Mouse (Mus musculus) heart, adult 9 months (tissue): ENCODE data around the gene Dclk1.
A peak's percentile ranks its signal among the peaks of the same experiment; 100 is the strongest.

Source experiments
- DNase-seq, 2 experiments: peaks; one replicate each; pipeline ENCODE4 v3.0.0; 2022; ENCODE audit warnings: low spot score in 2 of 2

Gene Dclk1

DNA sequence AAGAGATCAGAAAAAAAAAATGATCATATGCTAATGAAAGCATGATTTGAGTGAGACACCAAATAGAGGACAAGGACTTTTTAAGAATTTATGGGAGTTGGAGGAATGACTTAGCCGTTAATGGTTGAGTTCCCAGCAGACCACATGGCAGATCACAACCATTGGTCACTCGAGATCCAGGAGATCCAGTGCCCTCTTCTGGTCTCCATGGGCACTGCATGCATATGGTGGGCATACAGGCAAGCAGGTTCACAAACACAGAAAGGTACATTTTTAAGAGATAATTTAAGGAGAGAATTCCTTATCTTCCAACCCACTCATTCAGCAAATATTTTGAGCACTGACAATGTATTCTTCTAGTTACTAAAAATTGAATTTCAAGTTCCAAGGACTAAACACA lies 207.0 kb downstream of the Dclk1 start:
- DNase-seq, result no peak

DNA sequence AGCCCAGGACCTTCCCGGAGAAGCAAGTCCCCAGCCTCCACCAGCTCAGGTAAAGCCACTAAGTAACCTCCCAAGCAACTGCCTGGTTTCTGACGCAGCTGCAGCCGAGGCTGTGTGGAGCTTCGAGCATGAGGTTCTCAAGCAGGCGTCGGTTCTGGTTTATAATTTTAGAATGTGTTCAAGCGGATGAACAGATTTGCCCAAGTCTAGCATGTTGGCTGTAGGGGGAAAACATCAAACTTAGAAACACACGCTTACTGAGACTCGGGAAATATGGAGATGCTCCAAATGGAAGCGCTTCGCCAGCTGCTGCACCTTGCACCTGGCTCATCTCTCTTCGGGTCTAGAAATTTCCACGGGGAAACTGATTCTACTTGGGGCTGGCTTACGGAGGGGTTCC lies 208.9 kb downstream of the Dclk1 start:
- no peak for DNase-seq

DNA sequence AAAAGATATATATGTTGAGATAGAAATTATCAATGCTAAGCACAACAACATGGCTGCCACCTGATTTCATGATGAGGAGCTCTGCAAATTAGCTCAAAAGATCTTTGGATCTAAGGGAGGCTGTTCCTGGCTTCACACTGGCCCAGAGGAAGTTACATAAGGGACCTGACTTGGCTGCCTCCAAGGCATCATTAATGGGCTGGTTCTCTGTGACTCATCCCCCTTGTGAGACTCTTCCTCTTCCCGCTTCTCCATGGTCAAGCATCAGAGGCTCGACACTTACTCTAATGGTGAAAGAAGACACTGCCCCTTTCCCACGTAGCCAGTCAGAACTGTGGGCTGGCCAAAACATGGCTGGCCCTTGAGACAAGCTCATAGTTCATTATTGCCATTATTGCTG lies 209.7 kb downstream of the Dclk1 start:
- peak in 1 of 2 experiments; percentile 7 for DNase-seq

DNA sequence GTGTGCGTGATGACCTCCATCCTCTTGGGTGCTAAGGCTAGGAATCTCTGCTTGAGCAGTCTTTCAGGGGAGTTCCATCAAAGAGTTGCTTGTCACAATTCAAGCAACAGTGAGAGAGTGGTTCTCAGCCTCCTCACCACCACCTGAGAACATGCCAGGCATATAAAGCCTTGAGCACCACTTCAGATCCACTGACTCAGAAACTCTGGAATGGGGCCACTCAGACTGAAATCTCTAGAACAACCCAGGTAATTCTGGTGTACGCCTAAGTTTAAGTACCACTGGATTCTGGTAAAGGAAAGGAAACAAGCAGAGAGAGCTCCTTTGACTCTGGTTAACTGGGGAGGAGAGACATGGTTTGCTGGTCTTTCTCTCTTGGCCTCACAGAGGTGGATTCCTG lies 210.3 kb downstream of the Dclk1 start:
- no peak for DNase-seq

DNA sequence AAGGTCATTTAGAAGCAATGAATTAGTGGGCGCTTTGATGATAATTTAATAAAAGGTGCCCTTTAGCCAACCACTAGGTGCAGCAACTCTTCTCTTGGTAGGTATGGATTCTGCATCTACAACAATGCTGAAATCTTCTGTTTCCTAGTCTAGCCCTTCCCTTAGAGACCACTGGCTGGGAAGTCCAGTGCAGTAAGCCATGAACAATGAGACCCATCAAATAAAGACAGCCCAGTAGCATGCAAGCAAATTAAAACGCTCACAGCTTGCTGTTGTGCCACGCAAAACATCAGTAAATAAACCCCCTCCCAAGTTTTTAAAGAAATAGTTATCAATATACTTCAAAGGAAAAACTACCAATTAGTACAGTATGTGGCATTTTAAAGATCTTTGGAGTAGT lies 218.9 kb downstream of the Dclk1 start:
- DNase-seq, result no peak

DNA sequence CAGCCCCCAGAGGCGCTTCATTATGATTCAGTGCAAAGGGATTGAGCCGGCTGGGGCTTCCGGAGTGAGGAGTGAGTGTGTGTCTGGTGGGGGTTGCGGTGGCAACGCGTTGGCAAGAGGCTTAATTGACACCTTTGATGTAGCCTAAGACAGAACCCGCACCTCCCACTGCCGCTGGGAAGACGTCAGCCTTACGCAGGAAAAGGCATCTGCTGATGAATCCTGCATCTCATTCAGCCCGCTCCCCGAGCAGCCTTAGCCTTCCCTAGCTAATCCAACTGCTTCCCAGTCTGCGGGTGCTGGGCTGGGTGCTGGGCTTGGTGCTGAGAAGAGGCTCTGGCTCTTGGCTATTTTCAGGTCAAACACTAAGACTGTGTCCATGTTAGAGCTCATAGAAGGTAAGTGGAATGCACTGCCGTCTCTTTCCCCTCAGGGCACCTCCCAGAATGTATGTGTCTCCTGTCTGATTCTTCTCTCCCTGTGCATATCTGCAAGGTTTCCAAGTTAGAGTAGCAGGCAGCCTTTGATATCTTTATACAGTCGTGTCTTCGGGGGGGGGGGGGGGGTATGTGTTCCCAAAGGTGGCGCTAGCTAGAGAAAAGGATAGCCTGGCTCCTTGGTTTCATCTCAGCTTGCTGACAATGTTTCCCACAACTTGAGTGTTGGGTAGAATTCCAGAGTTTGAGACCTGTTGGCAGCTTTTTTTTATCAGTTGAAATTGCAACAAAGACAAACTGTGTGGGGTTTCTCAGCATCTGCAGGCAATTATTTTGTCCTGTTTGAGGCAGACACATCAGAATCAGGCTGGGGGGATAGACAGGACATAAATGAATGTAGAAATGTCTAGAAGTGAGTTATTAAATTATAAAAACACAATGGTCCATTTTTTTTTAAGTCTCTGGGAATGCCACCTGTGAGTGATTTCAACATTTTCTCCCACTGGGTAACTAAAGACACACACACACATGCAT lies 219.8 kb downstream of the Dclk1 start:
- no peak for DNase-seq

DNA sequence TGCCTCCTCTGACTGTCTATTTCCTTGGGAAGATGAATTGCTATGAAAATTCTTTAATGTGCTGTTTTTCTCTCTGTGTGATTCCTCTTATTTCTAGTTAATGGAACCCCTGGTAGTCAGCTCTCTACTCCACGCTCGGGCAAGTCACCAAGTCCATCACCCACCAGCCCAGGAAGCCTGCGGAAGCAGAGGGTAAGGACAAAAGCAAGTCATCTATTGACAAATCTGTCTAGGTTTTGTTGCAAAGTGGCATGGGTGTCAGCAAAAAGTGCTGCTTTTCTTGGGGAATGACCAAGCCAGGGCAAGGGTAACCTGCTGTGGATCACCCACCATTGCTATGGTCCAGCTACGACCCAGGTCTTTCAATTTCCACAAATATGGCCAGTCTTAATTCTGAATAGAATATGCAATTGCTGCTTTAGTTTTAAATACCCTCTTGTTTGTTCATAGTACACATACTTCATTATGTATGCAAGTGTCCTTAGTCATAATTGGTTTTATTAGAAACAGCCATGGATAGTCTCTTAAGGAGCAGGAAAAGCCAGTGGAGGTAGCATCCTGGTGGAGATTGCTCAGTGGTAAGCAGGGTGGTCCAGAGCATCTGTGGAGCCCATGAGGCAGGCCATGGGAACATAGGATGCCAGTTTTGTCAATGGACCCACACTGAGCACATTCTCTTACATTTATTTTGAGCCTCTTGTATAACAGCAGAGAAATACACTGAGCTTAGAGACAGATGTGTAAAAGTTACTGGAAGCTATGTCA lies 220.9 kb downstream of the Dclk1 start:
- no peak for DNase-seq

DNA sequence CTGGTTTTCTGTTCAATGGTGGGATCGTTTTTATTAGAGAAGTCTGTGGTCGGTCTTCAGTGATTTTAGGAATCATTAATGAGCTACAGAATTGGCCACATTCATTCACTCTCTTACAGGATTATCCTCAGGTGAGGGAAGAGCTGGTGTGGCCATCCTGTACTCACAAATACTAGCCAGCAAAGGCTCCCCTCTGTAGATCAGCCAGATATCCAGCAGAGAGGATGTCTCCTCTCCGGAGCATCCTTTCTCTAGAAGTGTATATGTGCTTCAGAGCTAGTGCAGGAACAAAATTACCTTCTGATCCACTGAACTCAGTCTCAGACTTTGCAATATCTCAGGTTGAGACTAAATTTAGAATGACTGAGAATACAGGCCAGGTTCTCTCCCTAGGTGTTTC lies 222.1 kb downstream of the Dclk1 start:
- no peak for DNase-seq

DNA sequence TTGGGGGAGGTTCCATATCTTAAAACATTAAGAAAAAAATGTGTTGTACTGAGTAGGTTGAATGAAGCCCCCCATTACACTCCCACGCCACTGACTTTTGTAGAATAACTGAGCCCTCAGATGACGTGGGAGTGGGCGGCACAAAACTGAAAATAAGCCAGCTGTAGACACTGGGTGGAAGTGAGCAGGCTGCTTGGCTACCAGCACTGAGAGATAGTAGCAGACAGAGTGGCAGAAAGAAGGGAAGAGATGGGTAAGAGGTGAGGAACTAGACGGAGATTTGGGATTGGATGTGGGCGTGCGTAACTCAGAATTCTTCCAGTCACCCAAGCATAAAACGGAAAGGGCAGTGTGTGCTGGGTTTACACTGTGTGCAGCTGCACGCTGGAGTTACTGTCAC lies 223.6 kb downstream of the Dclk1 start:
- no peak for DNase-seq

DNA sequence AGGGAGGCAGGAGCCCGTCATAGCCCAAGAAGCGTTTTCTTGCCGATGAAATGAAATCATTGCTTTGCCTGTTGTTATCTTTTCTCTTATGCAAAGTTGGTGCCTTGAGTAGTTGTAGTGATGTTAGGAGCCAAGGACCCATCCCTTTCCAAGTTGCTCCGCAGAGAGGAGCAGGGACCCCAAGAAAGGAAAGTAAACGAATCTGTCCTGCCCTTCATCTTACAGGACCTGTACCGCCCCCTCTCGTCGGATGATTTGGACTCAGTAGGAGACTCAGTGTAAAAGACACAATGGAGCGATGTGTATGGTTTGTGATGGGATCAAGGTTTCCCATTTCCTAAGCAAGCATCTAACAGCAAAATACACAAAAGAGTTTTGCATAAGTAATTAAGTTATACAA lies 224.2 kb downstream of the Dclk1 start:
- DNase-seq, result no peak

DNA sequence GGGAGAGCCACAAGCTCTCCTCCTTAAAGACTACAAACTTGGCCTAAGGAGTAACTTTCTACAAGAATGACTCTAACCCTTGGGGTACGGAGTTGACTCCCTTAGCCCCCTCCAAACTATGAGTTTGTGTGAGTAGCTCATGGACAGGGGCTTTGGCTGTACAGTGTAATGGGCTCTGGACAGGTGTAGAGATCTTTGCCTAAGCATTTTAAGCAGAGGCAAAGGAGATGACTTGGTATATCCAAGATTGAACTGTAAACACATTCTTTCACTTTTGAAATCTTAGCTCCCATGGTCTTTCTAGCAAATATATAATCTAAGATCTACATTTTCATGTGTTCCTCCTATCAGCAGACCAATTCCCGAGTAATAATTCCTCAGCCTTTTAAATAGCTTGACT lies 229.9 kb downstream of the Dclk1 start, which contains the start of gene Gm21954:
Gene Gm21954, minus strand, starts transcription at position 101 of the 400 bp plus-strand sequence.
- DNase-seq, result no peak

DNA sequence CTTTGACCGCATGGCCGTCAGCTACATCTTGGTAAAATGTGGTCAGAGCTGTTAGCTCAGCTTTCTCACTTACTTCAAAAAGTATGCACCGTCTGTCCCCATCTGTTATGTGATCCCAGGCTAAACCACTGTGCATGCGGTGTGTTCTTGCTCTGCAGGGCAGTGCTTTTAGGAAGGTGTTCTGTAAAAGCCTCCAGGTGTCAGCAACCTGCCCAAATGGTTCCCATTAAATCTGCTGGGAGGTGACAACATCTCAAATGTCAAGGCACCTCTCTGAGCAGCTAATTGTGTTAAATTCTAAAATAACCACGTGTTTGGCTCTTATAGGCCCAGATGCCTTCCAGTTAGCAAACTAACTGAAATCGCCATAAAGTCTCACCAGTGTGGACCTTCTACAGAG lies 231.0 kb downstream of the Dclk1 start:
- no peak for DNase-seq

DNA sequence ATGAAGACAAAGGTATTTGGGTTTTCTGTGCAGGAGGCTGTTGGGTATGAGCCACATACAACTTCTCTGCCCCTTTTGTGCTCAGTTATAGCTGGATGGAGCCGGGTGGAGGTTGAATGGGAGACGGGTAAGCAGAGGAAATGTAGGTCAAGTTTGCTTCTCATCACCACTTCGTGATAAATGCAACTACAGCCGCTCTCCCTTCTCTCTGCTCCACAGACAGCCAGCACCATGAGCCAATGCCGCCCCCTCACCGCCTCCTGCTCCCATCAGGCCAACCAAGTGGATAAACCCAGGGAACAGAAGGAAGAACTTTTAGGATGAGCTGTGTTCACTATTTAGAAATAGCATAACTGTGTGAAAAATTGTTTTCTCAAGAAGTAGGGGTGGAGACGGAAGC lies 234.5 kb downstream of the Dclk1 start:
- no peak for DNase-seq

DNA sequence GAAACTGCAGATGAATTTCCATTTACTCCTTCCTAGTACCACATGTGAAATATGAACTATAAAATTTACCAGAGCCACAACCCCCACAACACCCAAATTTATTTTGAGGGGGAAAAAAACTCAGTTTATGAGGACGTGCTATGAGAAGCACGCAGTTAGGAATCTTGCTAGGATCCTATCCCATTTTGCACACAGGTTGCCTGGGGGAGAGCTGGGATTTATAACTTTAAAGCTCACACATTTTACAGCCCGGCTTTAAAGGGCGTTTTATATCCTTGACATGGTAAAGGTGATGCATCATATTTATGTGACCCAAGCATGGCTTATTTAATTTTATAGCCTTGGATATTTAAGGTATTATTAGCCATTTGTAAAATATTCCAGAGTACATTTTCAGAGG lies 237.1 kb downstream of the Dclk1 start:
- no peak for DNase-seq

DNA sequence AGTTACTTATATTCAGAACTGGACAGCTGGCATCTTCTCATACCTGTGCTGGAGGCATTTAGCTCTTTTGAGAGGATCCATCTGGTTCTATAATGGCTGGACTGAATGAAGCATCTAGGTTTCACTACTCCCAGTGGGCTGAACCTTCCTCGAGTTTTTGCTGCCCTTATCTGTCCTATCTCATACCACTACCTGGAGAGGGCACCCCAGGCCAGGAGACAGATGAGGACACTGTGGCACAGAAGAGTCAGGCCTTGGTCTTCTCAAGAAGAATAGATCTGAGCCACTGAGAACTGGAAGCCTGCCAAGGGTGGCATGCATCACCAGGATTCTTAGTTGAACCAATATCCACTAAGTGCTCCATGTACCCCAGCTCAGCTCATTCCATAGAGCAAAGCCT lies 239.0 kb downstream of the Dclk1 start:
- DNase-seq, result no peak

DNA sequence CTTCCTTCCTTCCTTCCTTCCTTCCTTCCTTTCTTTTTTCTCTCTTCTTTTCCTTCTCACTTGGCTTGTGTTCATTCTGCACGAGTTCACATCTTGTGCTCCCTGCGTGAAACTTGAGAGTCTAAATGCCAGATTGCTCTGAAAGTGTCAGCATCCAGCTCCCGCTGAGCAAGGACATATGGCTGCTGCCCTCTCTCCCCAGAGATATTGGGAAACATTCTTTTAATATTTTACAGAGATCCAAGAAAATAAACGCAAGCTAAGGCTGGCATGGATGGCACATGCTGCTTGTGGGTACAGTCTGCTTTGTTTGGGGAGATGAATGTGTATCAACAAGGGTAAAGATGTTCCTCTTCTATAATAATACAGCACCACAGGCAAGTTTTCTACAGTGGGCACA lies 241.2 kb downstream of the Dclk1 start:
- no peak for DNase-seq

DNA sequence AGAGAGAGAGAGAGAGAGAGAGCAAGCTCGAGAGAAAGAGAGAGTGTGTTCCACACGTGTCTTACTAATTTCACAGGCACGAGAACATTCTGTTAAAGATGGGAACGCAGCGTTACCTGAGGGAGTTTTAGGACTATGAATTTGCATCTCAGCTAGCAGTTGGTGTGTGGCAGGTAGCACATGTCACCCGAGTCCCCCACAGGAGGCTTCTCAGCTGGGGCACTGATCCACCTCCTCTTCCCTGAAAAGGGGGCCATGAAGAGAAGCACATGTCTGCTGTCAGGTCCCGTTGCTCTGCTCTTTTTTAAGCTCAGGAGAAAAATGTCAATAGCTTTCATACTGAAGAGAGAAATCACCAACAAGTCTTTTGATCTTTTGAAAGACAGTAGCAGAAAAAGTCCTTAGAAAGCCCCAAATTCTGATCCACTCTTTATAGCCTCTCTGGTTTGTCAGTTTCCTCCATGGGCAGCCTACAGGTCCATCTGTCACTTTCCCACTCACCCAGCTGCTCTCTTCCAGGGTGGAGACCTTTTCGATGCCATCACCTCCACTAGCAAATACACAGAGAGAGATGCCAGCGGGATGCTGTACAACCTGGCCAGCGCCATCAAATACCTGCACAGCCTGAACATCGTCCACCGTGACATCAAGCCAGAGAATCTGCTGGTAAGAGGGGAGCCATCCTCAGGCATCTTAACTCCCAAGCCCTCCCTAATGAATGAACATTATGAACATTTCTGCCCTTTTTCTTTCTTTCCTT lies 247.2 kb downstream of the Dclk1 start:
- no peak for DNase-seq

DNA sequence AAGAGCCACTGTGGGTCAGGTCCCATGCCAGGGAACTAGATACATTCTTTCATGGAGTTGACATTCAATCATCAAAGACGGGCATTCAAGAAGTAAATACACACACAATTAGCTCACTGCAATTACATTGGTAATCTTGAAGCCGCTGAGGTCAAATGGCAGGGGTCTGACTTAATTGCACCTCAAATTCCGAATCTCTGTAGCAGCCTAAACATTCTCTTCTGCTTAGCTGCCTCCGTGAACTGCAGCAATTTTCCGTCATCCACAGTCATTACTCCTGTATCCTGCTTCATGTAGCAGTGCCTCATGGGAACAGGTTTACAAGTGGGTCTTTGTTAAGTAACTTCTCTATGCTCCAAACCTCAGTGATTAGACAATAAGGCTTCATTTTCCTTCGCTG lies 249.9 kb downstream of the Dclk1 start:
- no peak for DNase-seq

DNA sequence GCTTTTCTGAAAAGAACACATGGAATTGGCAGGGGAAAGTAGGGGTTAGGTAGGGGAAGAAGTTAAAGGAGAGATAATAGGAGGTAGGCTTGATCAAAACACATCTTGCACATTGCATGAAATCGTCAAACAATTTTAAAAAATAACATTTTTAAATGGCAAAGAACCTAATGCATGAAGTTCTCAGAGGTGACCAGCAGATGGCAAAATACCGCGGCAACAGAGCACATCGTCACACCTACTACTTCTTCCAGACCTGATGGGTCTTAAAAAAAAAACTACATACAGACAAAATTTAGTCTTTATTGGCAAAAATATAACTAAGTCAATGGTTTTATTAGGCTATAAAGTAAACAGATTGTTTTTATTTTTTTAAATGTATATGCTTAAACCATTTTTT lies 252.2 kb downstream of the Dclk1 start:
- DNase-seq, result no peak

DNA sequence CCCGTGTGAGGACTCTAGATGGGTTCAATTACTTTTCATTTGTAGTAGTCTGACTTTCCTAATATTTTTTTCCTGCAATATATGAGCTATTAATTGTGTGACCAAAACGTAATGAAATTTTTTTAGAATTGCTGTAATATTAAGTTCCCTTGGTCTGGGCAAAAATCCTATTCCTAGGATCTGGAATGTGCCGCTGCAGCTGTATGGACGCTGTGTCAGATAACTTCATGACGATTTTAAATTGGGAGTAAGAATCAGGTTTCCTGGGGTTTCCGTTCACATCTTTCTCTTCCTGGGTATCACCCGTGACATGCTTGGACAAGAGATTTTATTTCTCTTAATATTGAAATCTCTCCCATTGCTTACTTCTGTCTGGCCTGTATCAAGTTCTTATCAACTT lies 253.1 kb downstream of the Dclk1 start:
- DNase-seq, result no peak

DNA sequence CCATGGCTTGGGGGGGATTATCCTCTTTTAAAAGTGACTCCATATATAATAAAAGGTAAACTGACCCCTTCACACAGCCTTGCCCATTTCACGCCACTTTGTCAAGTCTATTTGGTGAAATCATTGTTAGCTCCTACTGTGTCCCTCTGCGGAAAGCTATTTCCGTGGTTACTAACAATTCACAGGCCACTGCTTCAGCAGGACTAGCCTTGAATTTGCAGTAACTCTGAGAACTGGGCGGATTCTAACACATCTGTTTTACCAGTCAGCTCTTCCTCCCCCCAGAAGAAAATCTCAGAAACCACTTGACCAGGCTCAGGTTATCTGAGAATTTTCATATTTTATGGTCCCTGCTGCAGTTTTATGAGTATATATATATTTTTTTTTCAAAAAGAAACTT lies 253.7 kb downstream of the Dclk1 start:
- no peak for DNase-seq

DNA sequence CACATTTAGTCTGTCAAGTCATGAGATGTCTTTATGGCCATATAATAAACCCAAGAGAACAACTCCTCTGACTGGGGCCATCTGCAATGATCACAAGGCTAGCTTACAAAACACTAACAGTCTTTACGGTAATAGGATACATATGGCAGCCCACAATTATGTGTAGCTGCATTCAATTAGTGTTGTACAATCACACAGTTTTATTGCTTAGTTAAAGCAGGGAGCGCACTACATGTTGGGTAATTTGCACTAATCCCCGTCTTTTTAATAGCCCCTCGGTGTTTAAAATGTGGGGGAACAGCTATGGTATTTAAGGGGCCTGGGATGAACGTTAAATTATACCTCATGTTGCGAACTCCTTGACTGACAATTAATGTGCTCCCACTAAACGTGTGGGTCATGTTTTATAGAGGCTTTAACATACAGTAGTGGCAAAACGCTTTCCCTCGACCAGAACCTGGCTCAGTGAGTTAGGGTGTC lies 254.3 kb downstream of the Dclk1 start:
- DNase-seq, result no peak
